ENCODE assay signal across 19 mouse cellular contexts in the genomic region with DNA sequence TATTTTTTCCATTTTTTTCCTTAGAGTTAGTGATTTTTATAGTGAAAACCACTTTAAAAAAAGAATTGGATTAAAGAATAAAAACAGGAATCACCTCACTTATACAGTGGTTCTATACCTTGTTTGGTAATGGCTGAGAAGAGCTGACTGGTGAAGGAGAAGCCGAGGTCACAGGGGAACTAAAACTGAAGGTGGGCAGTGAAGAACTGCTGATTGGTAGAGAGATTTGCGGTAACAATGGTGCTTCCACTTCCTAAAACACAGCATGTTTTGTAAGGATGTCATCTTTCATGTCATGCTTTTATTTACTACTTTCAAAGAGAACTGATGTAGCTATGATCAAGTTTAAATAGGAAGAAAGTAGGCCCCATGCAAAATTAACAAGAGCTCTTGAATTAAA.
"Had no signal": no experiment of that assay in that cellular context is flagged by ENCODE, and none has a peak within 500 bp of the region (broad histone marks: within the 10 kb centered on the region; RNA-seq: fewer than 3 reads in every experiment).

No protein-coding gene starts in this region.

- H3K27me3 ChIP-seq: liver, embryonic 13.5 days; midbrain, embryonic 12.5 days; neural tube, embryonic 12.5 days; neural tube, embryonic 15.5 days; stomach, embryonic 15.5 days had no signal

- H3K4me2 ChIP-seq: liver, embryonic 13.5 days; midbrain, embryonic 12.5 days; neural tube, embryonic 12.5 days; neural tube, embryonic 15.5 days; stomach, embryonic 15.5 days had no signal

- ATAC-seq: intestine, postnatal 0 days; midbrain, embryonic 16.5 days had no signal

- DNase-seq: kidney, adult 2 months; kidney, postnatal 25 days; layer of hippocampus, adult 9-11 months; liver, embryonic 13.5 days; lung, adult 2 months; lung, postnatal 14 days; retina, postnatal 1 day; right cerebral cortex, postnatal 25 days; spleen, adult 18-20 months; thymus, postnatal 25 days had no signal

- H3K9me3 ChIP-seq: liver, embryonic 13.5 days; midbrain, embryonic 12.5 days; neural tube, embryonic 12.5 days; neural tube, embryonic 15.5 days; stomach, embryonic 15.5 days had no signal

- H3K9ac ChIP-seq: liver, embryonic 13.5 days; midbrain, embryonic 12.5 days; neural tube, embryonic 12.5 days; neural tube, embryonic 15.5 days; stomach, embryonic 15.5 days had no signal

- H3K4me1 ChIP-seq: liver, embryonic 13.5 days; midbrain, embryonic 12.5 days; neural tube, embryonic 12.5 days; neural tube, embryonic 15.5 days; stomach, embryonic 15.5 days had no signal

- H3K4me3 ChIP-seq: layer of hippocampus, adult 2 months; liver, embryonic 13.5 days; midbrain, embryonic 12.5 days; neural tube, embryonic 12.5 days; neural tube, embryonic 15.5 days; stomach, embryonic 15.5 days had no signal

- H3K27ac ChIP-seq: kidney, postnatal 0 days; layer of hippocampus, adult 2 months; liver, embryonic 13.5 days; macrophage; midbrain, embryonic 12.5 days; neural tube, embryonic 12.5 days; neural tube, embryonic 15.5 days; stomach, embryonic 15.5 days had no signal
